Mouse (Mus musculus) testis, adult 2 months (tissue): ENCODE measurements around the gene Psmb3. TPM values are rescaled to one million over a fixed set of nuclear protein-coding genes. Genes with fewer than 3 reads are reported as not detected.

Source experiments
- H3K27ac ChIP-seq: fragments of 200-500 bp; 2 replicates; pipeline ENCODE4 v1.5.1; 2012; ENCODE audit warnings: low read depth, low read length; ENCODE audit not compliant: control insufficient read depth, insufficient read depth
- H3K27me3 ChIP-seq: fragments of 200-500 bp; 2 replicates; pipeline ENCODE4 v1.6.1; 2012; ENCODE audit warnings: mild to moderate bottlenecking, low read length, moderate library complexity; ENCODE audit not compliant: control insufficient read depth, insufficient read depth
- H3K36me3 ChIP-seq: fragments of 200-500 bp; 2 replicates; pipeline ENCODE4 v1.6.1; 2012; ENCODE audit warnings: mild to moderate bottlenecking, low read length; ENCODE audit not compliant: control insufficient read depth, insufficient read depth
- H3K4me1 ChIP-seq: fragments of 200-500 bp; 2 replicates; pipeline ENCODE4 v1.6.1; 2012; ENCODE audit warnings: low read length; ENCODE audit not compliant: control insufficient read depth, insufficient read depth
- H3K4me3 ChIP-seq: fragments of 200-500 bp; 2 replicates; pipeline ENCODE4 v1.5.1; 2012; ENCODE audit warnings: low read depth, mild to moderate bottlenecking, low read length, moderate library complexity, mixed read lengths; ENCODE audit not compliant: control insufficient read depth
- CTCF ChIP-seq: fragments of 200-500 bp; IDR thresholded peaks from 2 replicates; pipeline ENCODE4 v1.5.1; 2012; ENCODE audit warnings: low read depth, mild to moderate bottlenecking, inconsistent platforms, low read length, moderate library complexity; ENCODE audit not compliant: control insufficient read depth, insufficient read depth, insufficient replicate concordance
- POLR2A ChIP-seq: fragments of 200-500 bp; IDR thresholded peaks from 2 replicates; pipeline ENCODE4 v1.6.1; 2012; ENCODE audit warnings: low read depth, mild to moderate bottlenecking, inconsistent platforms, low read length, moderate library complexity; ENCODE audit not compliant: control insufficient read depth
- polyA plus RNA-seq: library from polyadenylated mRNA; depleted of rRNA; stranded (reverse); fragments of >200 nt; gene quantifications from 2 replicates; pipeline ENCODE4 v1.2.3, GENCODE M21; 2012

Psmb3 gene
- polyA plus RNA-seq, 1 experiment, result 102 TPM

DNA sequence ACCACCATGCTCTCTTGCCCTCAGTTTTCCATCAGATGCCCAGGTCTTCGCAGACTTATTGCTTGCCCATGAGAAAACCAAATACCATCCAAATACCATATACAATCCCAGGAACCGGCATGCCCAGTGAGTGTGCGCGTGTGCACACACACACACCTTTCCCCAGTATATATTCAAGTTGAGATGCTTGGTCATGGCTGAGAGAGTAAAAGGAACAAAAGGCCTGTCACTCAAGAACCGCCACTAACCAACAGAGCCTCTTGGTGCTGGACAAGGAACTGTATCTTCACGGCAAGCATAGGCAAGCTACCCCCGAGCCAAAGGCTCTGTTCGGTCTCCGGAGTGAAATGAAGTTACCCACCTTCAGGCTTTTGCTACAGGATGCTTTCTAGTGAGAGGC lies 39.4 kb downstream of the Psmb3 start:
- peaks cover 17% of the 10 kb centered on the region for H3K4me1 ChIP-seq
- H3K4me3 ChIP-seq, result no peak overlapping the region
- TF ChIP-seq CTCF, result no peak
- no peak for TF ChIP-seq POLR2A
- H3K27ac ChIP-seq, result no peak overlapping the region
- no peaks in the 10 kb centered on the region for H3K27me3 ChIP-seq
- no peaks in the 10 kb centered on the region; the same call in 1 of the 2 replicates for H3K36me3 ChIP-seq

DNA sequence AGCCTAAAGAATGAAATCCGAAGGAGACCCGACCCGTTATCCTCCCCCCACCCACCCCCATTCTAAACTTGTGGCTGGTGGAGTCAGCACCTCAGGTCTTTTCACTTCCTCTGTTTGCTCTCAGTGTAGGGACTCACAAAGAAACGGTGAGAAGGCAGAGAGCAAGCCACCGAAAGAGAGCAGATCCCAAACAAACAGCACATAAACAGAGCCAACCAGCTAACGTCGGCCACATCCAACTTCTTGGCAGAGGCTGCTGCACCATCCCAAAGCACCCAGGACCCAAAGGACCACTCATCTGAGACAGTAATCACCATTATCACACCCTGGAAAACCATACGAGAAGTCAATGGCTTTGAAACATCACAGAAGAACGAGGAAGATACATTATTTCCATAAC lies 40.2 kb downstream of the Psmb3 start:
- H3K4me1 ChIP-seq, result peaks cover 17% of the 10 kb centered on the region

DNA sequence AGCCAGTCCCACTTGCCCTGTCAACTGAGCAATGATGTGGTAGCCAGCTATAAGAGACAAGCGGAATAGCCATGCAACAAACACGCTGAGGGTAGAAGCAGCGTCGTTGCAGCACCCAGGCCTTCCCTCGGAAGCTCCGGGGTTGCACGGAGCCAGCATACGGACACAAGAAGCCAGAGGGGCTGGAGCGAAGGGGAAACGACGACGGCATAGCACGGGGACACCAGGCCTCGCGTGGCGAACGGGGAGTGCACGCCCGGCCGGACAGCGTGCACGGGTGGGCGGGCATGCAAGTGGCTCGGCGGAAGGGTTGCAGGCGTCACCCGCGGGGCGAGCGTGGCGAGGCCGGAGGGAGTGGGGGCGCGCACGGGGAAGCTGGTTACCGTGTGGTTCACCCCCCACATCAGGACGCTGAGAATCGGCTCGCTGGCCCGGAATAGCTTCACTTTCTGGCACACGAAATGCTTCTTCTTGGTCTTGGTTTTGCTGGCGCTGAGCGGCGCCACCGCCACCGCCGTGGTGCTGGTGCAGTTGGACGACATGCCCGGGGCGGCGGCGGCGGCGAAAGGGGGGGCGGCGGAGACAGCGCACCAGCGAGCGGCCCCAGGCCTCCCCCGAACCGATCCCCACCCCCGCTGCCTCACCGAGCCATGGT lies 41.0 kb downstream of the Psmb3 start, which contains the start of gene Pip4k2b:
Pip4k2b (minus strand) TSS at position 642 of the 655 bp plus-strand sequence.
- H3K27ac ChIP-seq, result peak within 1 kb of the TSS; percentile 100
- H3K36me3 ChIP-seq, result no peaks in the 10 kb centered on the region; the same call in 1 of the 2 replicates
- H3K27me3 ChIP-seq, result no peaks in the 10 kb centered on the region
- H3K4me3 ChIP-seq, result peak within 1 kb of the TSS; percentile 99
- H3K4me1 ChIP-seq, result peaks cover 17% of the 10 kb centered on the region
- no peak for TF ChIP-seq CTCF
- TF ChIP-seq POLR2A, result no peak

More for the DNA sequence above, 40.2 kb downstream of the Psmb3 start:
- Histone ChIP-seq H3K27ac (no peak overlapping the region), H3K36me3 (no peaks in the 10 kb centered on the region; the same call in 1 of the 2 replicates), H3K27me3 (no peaks in the 10 kb centered on the region), H3K4me3 (peak overlapping the region; percentile 81; the same call in 1 of the 2 replicates)
- TF ChIP-seq POLR2A, result no peak
- TF ChIP-seq CTCF, result no peak

DNA sequence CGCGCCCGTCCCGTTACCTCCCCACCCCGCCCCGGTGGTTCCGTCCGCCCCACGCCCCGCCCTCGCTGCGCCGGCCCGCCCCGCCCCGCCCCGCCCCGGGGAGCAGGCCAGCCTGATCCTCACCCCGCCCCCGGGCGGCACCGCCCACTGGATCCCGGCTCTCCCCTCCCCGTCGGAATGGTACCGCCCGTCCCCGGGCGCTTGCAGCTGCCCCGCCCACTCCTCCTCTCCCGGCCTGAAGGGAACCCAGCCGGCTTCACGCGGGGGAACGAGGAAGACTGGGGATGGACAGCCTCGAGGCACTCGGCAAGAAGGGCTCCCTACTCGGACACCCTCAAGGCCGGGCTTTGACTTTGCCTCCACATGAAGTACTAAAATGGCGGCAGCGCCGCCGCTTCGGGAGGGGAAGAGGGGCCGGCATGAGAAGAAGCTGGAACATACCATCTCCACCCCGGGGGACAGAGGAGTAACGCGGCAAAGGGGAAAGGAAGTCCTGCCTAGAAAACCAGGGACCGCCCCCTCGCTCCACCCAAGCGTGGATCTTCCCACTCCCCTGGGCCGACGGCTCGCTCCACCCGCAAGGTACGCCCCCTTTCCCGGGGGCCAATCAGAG lies 41.6 kb downstream of the Psmb3 start:
- Histone ChIP-seq H3K4me1 (peaks cover 17% of the 10 kb centered on the region), H3K27me3 (no peaks in the 10 kb centered on the region), H3K4me3 (peak overlapping the region; percentile 99), H3K36me3 (no peaks in the 10 kb centered on the region; the same call in 1 of the 2 replicates), H3K27ac (peak overlapping the region; percentile 100)
- TF ChIP-seq CTCF (no peak), POLR2A (peak; percentile 46; the same call in 1 of the 2 replicates)

DNA sequence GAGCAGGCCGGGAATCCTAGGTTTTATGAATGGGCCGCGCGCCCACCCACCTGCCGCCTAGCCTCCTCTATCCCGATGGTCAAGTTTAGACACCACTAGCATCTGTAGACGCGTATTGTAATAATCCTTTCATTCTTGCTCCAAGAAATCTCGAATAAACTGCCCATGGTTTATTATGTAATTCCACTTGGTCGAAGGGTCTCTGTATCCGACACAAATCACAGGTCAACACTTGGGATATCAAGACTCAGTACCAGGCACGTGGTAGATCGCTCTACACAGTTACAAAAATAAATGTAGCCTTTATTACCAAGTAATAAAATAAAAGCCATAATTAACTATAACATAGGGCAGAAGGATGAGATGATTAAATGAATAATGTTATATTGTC lies 42.1 kb downstream of the Psmb3 start:
- TF ChIP-seq CTCF (no peak), POLR2A (no peak)
- peaks cover 17% of the 10 kb centered on the region for H3K4me1 ChIP-seq
- H3K36me3 ChIP-seq, result peaks cover 2% of the 10 kb centered on the region
- H3K4me3 ChIP-seq, result peak overlapping the region; percentile 99
- H3K27me3 ChIP-seq, result no peaks in the 10 kb centered on the region
- H3K27ac ChIP-seq, result peak overlapping the region; percentile 60; the same call in 1 of the 2 replicates

DNA sequence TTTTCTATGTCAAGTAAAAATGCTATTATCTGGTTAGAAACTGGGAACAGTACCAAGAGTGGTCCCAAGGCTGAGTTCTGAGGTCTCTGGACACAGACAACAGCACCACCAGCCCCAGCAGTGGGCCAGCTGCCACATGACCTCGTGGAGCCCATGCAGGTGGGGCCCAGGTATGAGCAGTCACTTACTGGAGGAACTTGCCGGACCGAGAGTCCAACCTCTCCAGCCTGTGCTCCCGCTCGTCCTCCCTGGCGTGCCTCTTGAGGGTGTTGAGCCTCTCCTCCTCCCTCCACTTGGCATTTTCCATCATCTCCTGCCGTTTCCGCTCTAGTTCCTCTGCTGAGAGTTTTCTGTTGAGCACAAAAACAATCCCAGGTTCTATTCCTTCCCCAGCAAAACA lies 44.6 kb downstream of the Psmb3 start:
- TF ChIP-seq CTCF (no peak), POLR2A (no peak)
- Histone ChIP-seq H3K4me3 (no peak overlapping the region), H3K27me3 (no peaks in the 10 kb centered on the region), H3K4me1 (peaks cover 17% of the 10 kb centered on the region), H3K27ac (no peak overlapping the region), H3K36me3 (peaks cover 4% of the 10 kb centered on the region)

DNA sequence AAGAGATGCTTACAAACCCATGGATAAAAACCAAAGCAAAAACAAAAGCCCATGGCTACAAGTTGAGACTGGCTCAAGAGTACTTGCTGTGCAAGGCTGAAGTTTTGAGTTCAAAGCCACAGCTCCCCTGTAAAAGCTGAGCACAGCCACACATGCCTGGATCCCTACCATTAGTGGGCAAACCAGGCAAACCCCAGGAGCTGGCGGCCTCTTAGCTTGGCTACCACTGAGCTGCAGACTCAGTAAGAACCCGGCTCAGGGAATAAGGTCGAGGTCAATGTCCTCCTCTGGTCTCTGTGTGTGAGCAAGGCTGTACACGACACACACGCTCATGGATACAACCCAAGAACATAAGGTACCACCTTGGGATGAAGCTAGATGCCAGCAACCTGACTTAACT lies 45.3 kb downstream of the Psmb3 start:
- Histone ChIP-seq H3K4me1 (peaks cover 10% of the 10 kb centered on the region), H3K36me3 (peaks cover 5% of the 10 kb centered on the region), H3K4me3 (no peak overlapping the region), H3K27ac (no peak overlapping the region), H3K27me3 (no peaks in the 10 kb centered on the region)
- TF ChIP-seq CTCF (no peak), POLR2A (no peak)

DNA sequence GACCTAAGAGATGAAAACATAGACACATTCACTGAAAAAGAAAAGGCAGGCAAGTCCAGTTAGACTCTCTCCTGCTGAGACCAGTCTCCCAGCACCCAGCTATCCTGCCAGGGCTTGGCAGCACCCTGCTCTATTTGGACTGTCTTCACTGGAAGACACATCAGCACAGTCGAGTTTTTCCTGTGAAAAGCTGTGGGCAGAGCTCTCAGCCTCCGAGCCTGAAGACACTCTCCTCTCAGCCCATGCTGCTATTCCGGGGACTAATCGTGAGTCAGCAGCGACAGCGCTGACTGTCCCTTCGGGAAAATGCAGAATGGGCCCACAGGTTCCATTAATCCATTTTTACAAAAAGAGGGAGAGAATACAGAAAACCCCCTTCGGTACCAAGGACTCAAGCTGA lies 50.1 kb downstream of the Psmb3 start:
- H3K4me3 ChIP-seq, result no peak overlapping the region
- H3K4me1 ChIP-seq, result no peaks in the 10 kb centered on the region
- H3K27me3 ChIP-seq, result no peaks in the 10 kb centered on the region
- H3K36me3 ChIP-seq, result peaks cover 5% of the 10 kb centered on the region
- TF ChIP-seq POLR2A (no peak), CTCF (no peak)
- H3K27ac ChIP-seq, result no peak overlapping the region
